Mouse (Mus musculus) heart, embryonic 14.5 days (tissue): ENCODE data around the gene Kif16b. TPM values are rescaled to one million over a fixed set of nuclear protein-coding genes. Genes with fewer than 3 reads are reported as not detected.

Experiments
- ATAC-seq: fragments of 200-750 bp; cut with Nextera tagmentation; 2 replicates; pipeline ENCODE4 v1.8.0; 2017; ENCODE audit warnings: low read depth, moderate TSS enrichment; ENCODE audit not compliant: insufficient number of reproducible peaks, insufficient read depth, low FRiP score
- H3K27ac ChIP-seq, 2 experiments: fragments of 200-500 bp in 1 of 2; fragments of 300-500 bp in 1 of 2; sonication (generic) in 1 of 2; replicated peaks in 1 of 2; 2 replicates each; pipeline ENCODE4 v1.5.1; 2012 to 2014; ENCODE audit warnings: low read depth in 2 of 2, low read length in 2 of 2, control low read depth in 1 of 2, mild to moderate bottlenecking in 1 of 2, mixed read lengths in 1 of 2; ENCODE audit not compliant: control insufficient read depth in 1 of 2, insufficient read depth in 1 of 2
- H3K27me3 ChIP-seq: fragments of 300-500 bp; sonication (generic); 2 replicates; pipeline ENCODE4 v1.6.1; 2014; ENCODE audit warnings: mild to moderate bottlenecking, low read length, control low read depth; ENCODE audit not compliant: control insufficient read depth, insufficient read depth
- H3K36me3 ChIP-seq: fragments of 300-500 bp; sonication (generic); 2 replicates; pipeline ENCODE4 v1.6.1; 2014; ENCODE audit warnings: mild to moderate bottlenecking, control low read depth, low read length, mixed read lengths; ENCODE audit not compliant: control insufficient read depth, insufficient read depth
- H3K4me1 ChIP-seq, 2 experiments: fragments of 200-500 bp in 1 of 2; fragments of 300-500 bp in 1 of 2; sonication (generic) in 1 of 2; 2 replicates each; pipeline ENCODE4 v1.6.1; 2012 to 2014; ENCODE audit warnings: low read length in 2 of 2, control low read depth in 1 of 2, mixed read lengths in 1 of 2; ENCODE audit not compliant: control insufficient read depth in 2 of 2, insufficient read depth in 2 of 2
- H3K4me2 ChIP-seq: fragments of 300-500 bp; sonication (generic); 2 replicates; pipeline ENCODE4 v1.6.1; 2014; ENCODE audit warnings: mild to moderate bottlenecking, low read length
- H3K4me3 ChIP-seq, 2 experiments: fragments of 200-500 bp in 1 of 2; fragments of 300-500 bp in 1 of 2; sonication (generic) in 1 of 2; 2 replicates each; pipeline ENCODE4 v1.5.1; 2012 to 2014; ENCODE audit warnings: low read length in 2 of 2, mild to moderate bottlenecking in 2 of 2, control low read depth in 1 of 2, low read depth in 1 of 2, moderate library complexity in 1 of 2; ENCODE audit not compliant: control insufficient read depth in 1 of 2, insufficient read depth in 1 of 2
- H3K9ac ChIP-seq: fragments of 300-500 bp; sonication (generic); 2 replicates; pipeline ENCODE4 v1.6.1; 2014; ENCODE audit warnings: mild to moderate bottlenecking, low read length
- H3K9me3 ChIP-seq: fragments of 300-500 bp; sonication (generic); 2 replicates; pipeline ENCODE4 v1.6.1; 2016; ENCODE audit warnings: low read length, control low read depth; ENCODE audit not compliant: control insufficient read depth
- WGBS: fragments of 180-500 bp; shearing (Covaris S2); extraction: QIAGEN DNeasy Blood & Tissue Kit; methylation state at CpG from one replicate; pipeline ENCODE4 v1.1.7; 2014; 5-methylcytosine and 5-hydroxymethylcytosine counted together
- polyA plus RNA-seq: library from polyadenylated mRNA; unstranded; fragments of >200 nt; fragmentation: Nextera tagmentation; extraction: Ambion mirVana; gene quantifications from 2 replicates; pipeline ENCODE4 v1.2.1, GENCODE M21; 2014

Kif16b gene
- polyA plus RNA-seq, 1 experiment from 2014 or later = 10.4 TPM

DNA sequence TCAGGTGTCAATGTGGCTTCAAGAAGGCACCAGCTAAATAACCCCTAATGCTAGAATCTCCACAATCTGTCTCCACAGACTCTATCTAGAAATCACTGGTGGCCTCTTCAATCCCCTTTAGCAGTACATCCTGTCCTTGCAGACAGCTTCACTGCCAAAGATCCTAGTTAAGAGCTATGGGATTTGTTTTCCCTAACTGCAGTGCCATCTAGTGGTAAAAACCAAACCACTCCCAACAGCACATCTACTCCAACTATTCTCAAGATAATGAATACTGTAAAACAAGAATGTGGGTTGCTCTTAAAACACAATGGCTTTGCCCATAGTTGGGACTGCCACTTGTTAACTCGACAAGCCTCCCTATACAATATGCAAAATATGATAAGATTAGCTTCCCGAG lies 88.3 kb downstream of the Kif16b start:
- H3K27me3 ChIP-seq = no peaks in the 10 kb centered on the region
- no peak for ATAC-seq
- no peak overlapping the region for H3K9ac ChIP-seq
- H3K4me1 ChIP-seq = no peaks in the 10 kb centered on the region
- no peaks in the 10 kb centered on the region for H3K9me3 ChIP-seq
- WGBS = 24% methylated on average over 2 of the region's 2 CpGs
- H3K27ac ChIP-seq = no peak overlapping the region
- H3K36me3 ChIP-seq = no peaks in the 10 kb centered on the region
- no peak overlapping the region for H3K4me3 ChIP-seq
- H3K4me2 ChIP-seq = no peak overlapping the region

DNA sequence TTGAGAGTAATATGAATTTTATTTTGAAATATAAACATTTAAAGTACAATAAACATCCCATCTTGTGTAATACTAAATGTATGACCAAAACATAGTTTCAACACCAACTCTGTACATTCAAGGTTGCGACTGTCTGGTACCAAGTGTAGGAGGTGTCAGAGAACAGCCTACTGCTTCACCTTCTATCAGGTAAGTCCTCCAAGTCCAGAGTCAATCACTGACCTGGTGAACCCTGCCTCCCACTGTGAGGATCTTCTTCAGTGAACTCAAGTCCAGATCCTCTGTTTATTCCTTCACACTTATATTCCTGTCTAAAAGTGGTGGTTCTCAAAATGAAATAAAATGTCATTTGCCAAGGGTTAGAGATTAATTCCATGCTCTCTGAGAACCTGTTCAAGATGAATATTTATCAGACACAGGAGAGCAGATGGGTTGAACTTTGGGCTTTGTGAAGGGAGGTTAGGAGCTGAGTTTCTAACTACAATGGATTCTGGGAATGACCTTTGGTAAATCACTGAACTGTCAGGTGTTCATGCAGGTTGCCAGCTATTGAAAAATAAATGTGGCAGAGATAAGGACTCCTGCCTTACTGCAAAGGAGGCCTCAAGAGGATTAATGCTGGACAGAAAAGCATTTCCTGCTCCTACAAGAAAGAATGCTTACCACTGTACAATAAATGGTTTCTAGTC lies 97.4 kb downstream of the Kif16b start:
- Histone ChIP-seq H3K4me3 (no peak overlapping the region), H3K9me3 (no peaks in the 10 kb centered on the region), H3K36me3 (no peaks in the 10 kb centered on the region), H3K4me1 (no peaks in the 10 kb centered on the region), H3K9ac (no peak overlapping the region), H3K27ac (no peak overlapping the region), H3K27me3 (no peaks in the 10 kb centered on the region), H3K4me2 (no peak overlapping the region)
- no peak for ATAC-seq
- WGBS = 92% methylated on average over 1 of the region's 1 CpGs

DNA sequence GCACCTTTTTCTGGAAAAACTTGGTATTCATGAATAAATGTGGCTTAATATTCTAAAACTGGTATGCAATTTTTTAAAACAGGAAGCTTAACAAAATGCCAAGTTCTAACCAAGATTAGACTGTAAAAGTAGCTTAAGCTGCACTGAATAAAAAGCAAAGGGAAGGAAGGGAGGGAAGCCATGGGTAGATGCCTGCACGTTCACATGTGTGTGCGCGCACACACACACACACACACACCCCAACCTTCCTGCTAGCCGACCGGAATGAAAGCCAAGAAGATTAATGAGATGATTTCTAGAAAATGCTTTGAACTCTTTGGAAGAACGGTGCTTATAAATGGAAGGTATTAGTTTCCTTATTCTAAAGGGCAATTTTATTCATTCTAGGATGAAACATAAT lies 104.0 kb downstream of the Kif16b start:
- H3K9me3 ChIP-seq = no peaks in the 10 kb centered on the region
- ATAC-seq = no peak
- H3K4me1 ChIP-seq = no peaks in the 10 kb centered on the region
- H3K27ac ChIP-seq = no peak overlapping the region
- no peak overlapping the region for H3K4me2 ChIP-seq
- no peaks in the 10 kb centered on the region for H3K27me3 ChIP-seq
- no peaks in the 10 kb centered on the region for H3K36me3 ChIP-seq
- 80% methylated on average over 6 of the region's 6 CpGs for WGBS
- no peak overlapping the region for H3K4me3 ChIP-seq
- no peak overlapping the region for H3K9ac ChIP-seq

GRCm38 (mm10) chr2:142775358-142775757 lies 126.0 kb downstream of the Kif16b start:
- no peak for ATAC-seq
- Histone ChIP-seq H3K36me3 (no peaks in the 10 kb centered on the region), H3K9me3 (no peaks in the 10 kb centered on the region), H3K27me3 (no peaks in the 10 kb centered on the region), H3K4me1 (peaks cover 0 to 5% of the 10 kb centered on the region in 2 experiments; a peak in 1 of 4 replicates), H3K9ac (no peak overlapping the region), H3K4me2 (no peak overlapping the region), H3K4me3 (no peak overlapping the region), H3K27ac (no peak overlapping the region)
- 49% methylated on average over 1 of the region's 1 CpGs for WGBS

GRCm38 (mm10) chr2:142774752-142775151 lies 126.6 kb downstream of the Kif16b start:
- WGBS = 50% methylated on average over 1 of the region's 1 CpGs
- peaks cover 0 to 5% of the 10 kb centered on the region in 2 experiments; a peak in 1 of 4 replicates for H3K4me1 ChIP-seq
- H3K27me3 ChIP-seq = no peaks in the 10 kb centered on the region
- H3K9ac ChIP-seq = no peak overlapping the region
- no peak overlapping the region for H3K27ac ChIP-seq
- no peak overlapping the region for H3K4me2 ChIP-seq
- ATAC-seq = no peak
- H3K9me3 ChIP-seq = no peaks in the 10 kb centered on the region
- no peak overlapping the region for H3K4me3 ChIP-seq
- no peaks in the 10 kb centered on the region for H3K36me3 ChIP-seq

GRCm38 (mm10) chr2:142769647-142770121 lies 131.6 kb downstream of the Kif16b start:
- Histone ChIP-seq H3K36me3 (no peaks in the 10 kb centered on the region), H3K4me1 (no peaks in the 10 kb centered on the region), H3K9me3 (no peaks in the 10 kb centered on the region), H3K4me3 (no peak overlapping the region), H3K27me3 (no peaks in the 10 kb centered on the region), H3K4me2 (no peak overlapping the region), H3K27ac (no peak overlapping the region), H3K9ac (no peak overlapping the region)
- 80% methylated on average over 11 of the region's 11 CpGs for WGBS
- no peak for ATAC-seq

GRCm38 (mm10) chr2:142764276-142764675 lies 137.1 kb downstream of the Kif16b start:
- no peak overlapping the region for H3K4me3 ChIP-seq
- no peaks in the 10 kb centered on the region for H3K36me3 ChIP-seq
- H3K9me3 ChIP-seq = no peaks in the 10 kb centered on the region
- no peak overlapping the region for H3K4me2 ChIP-seq
- ATAC-seq = no peak
- no peaks in the 10 kb centered on the region for H3K4me1 ChIP-seq
- no peak overlapping the region for H3K9ac ChIP-seq
- H3K27ac ChIP-seq = no peak overlapping the region
- 68% methylated on average over 1 of the region's 2 CpGs for WGBS
- H3K27me3 ChIP-seq = no peaks in the 10 kb centered on the region

DNA sequence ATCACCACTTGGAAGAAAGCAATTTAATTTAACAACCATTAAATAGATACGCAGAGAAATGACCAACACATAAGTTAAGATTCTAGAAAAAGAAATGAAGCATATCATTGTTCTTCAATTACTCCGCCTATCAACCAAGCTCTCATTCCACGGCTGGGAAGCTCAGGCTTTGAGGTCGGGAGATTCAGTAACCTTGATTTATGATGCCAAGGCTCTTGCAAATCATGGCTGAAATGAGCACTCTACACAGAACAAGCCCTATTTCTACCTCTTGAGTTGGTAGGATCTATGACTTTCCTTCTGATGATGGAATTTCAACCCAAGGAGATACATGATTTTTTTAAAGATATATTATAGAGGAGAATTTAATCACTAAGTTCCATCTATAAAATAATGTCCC lies 140.5 kb downstream of the Kif16b start:
- Histone ChIP-seq H3K9me3 (no peaks in the 10 kb centered on the region), H3K4me3 (no peak overlapping the region), H3K4me1 (peaks cover 0 to 4% of the 10 kb centered on the region in 2 experiments; a peak in 2 of 4 replicates), H3K27me3 (no peaks in the 10 kb centered on the region), H3K4me2 (no peak overlapping the region), H3K9ac (no peak overlapping the region), H3K36me3 (no peaks in the 10 kb centered on the region), H3K27ac (no peak overlapping the region)
- no peak for ATAC-seq
- WGBS = 81% methylated on average over 4 of the region's 4 CpGs
